Mouse (Mus musculus) cerebellum, postnatal 4 days (tissue): ENCODE measurements around the gene Olfr1023.

Experiments
- DNase-seq, 2 experiments: peaks; one replicate each; pipeline ENCODE4 v3.0.0; 2022; ENCODE audit warnings: low spot score in 2 of 2, mixed read lengths in 1 of 2

Olfr1023 gene

GRCm38 (mm10) chr2:85885340-85885739 is at the start of gene Olfr1023:
Gene Olfr1023, plus strand, starts transcription at chr2:85885640.
- DNase-seq: no peak

GRCm38 (mm10) chr2:85845383-85845782 is 40.1 kb upstream of the Olfr1023 start, which contains the start of gene Olfr1019:
Gene Olfr1019, minus strand, starts transcription at chr2:85845483.
- no peak for DNase-seq

DNA sequence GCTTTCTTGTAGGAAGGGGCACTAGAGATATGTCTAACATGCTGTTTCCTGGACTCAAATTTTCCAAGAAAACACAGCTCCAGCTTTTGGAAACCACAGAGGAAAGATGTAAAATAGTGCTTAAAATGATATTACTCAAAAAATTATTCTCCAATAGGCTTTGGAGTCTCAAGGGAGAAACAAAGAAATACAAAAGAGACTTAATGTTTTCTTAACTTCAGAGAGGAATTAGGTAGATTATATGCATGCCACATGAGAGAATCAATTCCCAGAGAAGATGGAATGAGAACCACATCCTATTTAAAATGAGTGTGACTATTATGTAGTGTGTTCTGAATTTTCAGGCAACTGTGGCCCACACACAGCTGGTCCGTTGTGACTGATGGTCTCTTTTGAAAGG is 38.7 kb upstream of the Olfr1023 start, which contains the start of gene Olfr1020:
TSS of gene Olfr1020 (plus strand) at position 301 of the 400 bp plus-strand sequence.
- no peak for DNase-seq

DNA sequence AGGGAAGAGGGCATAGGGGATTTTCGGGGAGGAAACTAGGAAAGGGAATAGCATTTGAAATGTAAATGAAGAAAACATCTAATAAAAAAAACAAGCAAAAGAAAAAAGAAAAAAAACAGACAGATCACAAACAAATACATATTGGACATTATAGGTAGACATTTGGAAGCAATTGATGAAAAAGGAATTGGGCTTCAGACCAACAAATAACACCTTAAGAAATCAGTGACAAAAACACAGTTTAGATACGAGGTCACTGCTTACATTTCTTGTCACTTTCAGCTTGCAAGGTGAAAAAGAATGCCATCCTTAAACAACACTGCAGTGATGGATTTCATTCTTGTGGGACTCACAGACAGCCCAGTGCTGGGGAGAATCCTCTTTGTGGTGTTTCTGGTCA is 17.1 kb upstream of the Olfr1023 start, which contains the start of gene Olfr1022:
TSS of gene Olfr1022 (plus strand) at position 301 of the 400 bp plus-strand sequence.
- DNase-seq: no peak

GRCm38 (mm10) chr2:85904952-85905351 is 19.5 kb downstream of the Olfr1023 start, which contains the start of gene Olfr1024:
Gene Olfr1024, minus strand, starts transcription at chr2:85905052.
- DNase-seq: no peak

DNA sequence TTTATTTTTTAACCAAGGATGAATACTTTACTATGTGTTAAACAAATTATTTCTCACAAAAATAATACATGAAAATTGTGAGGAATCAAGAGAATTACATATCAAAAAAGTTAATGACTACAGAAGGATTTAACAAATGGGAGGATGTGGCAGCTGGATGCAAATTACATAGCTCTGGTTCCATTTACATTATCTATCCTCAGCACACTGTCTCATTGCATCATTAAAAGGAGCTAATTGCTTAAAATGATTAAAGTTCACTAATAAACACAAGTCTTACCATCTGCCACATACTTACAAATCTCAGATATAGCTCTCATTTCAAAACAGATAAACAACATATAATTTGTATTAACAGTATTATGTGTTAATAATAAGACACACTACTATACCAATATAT is 27.8 kb downstream of the Olfr1023 start:
- DNase-seq: no peak

DNA sequence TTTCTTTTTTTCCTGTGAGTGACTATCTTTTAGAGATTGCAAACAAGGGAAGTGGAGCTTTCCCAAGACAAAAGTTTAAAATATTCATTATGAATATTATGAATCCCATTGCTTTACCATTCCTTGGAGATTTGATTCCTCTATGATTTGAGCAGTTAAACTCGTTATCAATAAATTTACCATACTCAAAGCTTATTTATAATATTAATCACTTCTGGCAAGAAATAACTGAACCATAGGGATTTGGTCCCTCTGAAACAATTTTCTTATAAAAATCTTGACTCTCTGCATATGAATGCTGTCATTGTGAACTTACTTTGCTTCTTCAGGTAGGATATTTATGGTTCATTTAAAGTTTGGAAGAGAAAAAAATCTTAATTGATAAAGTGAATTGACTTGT is 29.5 kb downstream of the Olfr1023 start, which contains the start of gene Olfr1025-ps1:
TSS of gene Olfr1025-ps1 (plus strand) at position 301 of the 400 bp plus-strand sequence.
- DNase-seq: no peak

DNA sequence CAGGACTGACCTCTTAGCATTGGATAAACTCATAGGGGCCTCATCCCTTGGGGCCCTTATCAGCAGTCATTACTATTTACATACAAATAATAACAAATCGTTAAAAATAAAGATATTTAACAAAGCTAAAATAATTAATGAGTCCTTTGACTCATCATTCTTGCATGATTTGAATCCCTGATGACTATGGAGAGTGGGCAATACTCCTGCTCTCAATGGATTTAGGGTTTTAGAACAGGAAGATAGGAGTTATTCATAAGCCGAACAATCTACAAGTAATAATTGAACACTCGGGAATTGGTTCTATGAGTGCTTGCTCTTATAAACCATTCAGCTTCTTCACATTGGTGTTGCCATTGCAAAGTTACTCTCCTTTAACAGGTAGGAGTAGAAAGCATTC is 35.8 kb downstream of the Olfr1023 start, which contains the start of gene Olfr1026:
TSS of gene Olfr1026 (plus strand) at position 301 of the 400 bp plus-strand sequence.
- DNase-seq: no peak
